Mouse (Mus musculus): ENCODE data around the gene Gm17334. TPM values are rescaled to one million over a fixed set of nuclear protein-coding genes. Genes with fewer than 3 reads are reported as not detected.

Gene Gm17334
- polyA plus RNA-seq, 1 experiment from 2014 or later, result not detected

- ATAC-seq (ENCODE audit: insufficient number of reproducible peaks, insufficient read depth, low FRiP score, low read depth), result no peak
- Histone ChIP-seq H3K27ac (replicated peaks in 1 of 2; ENCODE audit: control insufficient read depth in 1 of 2, insufficient read depth in 1 of 2, low read depth in 2 of 2, low read length in 2 of 2) (0 out of 4 replicates have a peak overlapping the region, but pooled peaks of 1 of the 2 experiments have one; percentile 19), H3K27me3 (ENCODE audit: control insufficient read depth, insufficient read depth, low read length) (no peaks in the 10 kb centered on the region), H3K4me1 (ENCODE audit: control insufficient read depth in 2 of 2, insufficient read depth in 2 of 2, low read length in 2 of 2) (no peaks in the 10 kb centered on the region), H3K9ac (ENCODE audit: low read length) (no peak overlapping the region), H3K36me3 (ENCODE audit: control insufficient read depth, insufficient read depth, low read length) (no peaks in the 10 kb centered on the region), H3K4me3 (ENCODE audit: control insufficient read depth in 1 of 2, insufficient read depth in 1 of 2, low read depth in 1 of 2, low read length in 2 of 2) (no peak overlapping the region), H3K9me3 (ENCODE audit: control insufficient read depth, low read length) (no peaks in the 10 kb centered on the region), H3K4me2 (ENCODE audit: low read length) (no peak overlapping the region)
- WGBS, result 46% methylated on average over 14 of the region's 14 CpGs
Observed at GRCm38 (mm10) chr11:53736771-53737572, 36.0 kb downstream of the Gm17334 start.

- Histone ChIP-seq H3K27ac (replicated peaks in 1 of 2; ENCODE audit: control insufficient read depth in 1 of 2, insufficient read depth in 1 of 2, low read depth in 2 of 2, low read length in 2 of 2) (no peak overlapping the region), H3K4me2 (ENCODE audit: low read length) (peak overlapping the region; percentile 52), H3K4me1 (ENCODE audit: control insufficient read depth in 2 of 2, insufficient read depth in 2 of 2, low read length in 2 of 2) (no peaks in the 10 kb centered on the region), H3K27me3 (ENCODE audit: control insufficient read depth, insufficient read depth, low read length) (no peaks in the 10 kb centered on the region), H3K9ac (ENCODE audit: low read length) (no peak overlapping the region), H3K4me3 (ENCODE audit: control insufficient read depth in 1 of 2, insufficient read depth in 1 of 2, low read depth in 1 of 2, low read length in 2 of 2) (no peak overlapping the region), H3K36me3 (ENCODE audit: control insufficient read depth, insufficient read depth, low read length) (no peaks in the 10 kb centered on the region), H3K9me3 (ENCODE audit: control insufficient read depth, low read length) (no peaks in the 10 kb centered on the region)
- ATAC-seq (ENCODE audit: insufficient number of reproducible peaks, insufficient read depth, low FRiP score, low read depth), result peak; percentile 56; the same call in 1 of the 2 replicates
- 25% methylated on average over 17 of the region's 17 CpGs for WGBS
Observed at GRCm38 (mm10) chr11:53735682-53736245, 37.2 kb downstream of the Gm17334 start.

- Histone ChIP-seq H3K27me3 (ENCODE audit: control insufficient read depth, insufficient read depth, low read length) (no peaks in the 10 kb centered on the region), H3K9me3 (ENCODE audit: control insufficient read depth, low read length) (no peaks in the 10 kb centered on the region), H3K4me1 (ENCODE audit: control insufficient read depth in 2 of 2, insufficient read depth in 2 of 2, low read length in 2 of 2) (no peaks in the 10 kb centered on the region), H3K4me3 (ENCODE audit: control insufficient read depth in 1 of 2, insufficient read depth in 1 of 2, low read depth in 1 of 2, low read length in 2 of 2) (no peak overlapping the region), H3K4me2 (ENCODE audit: low read length) (0 out of 2 replicates have a peak overlapping the region, but pooled peaks have one; percentile 52), H3K9ac (ENCODE audit: low read length) (no peak overlapping the region), H3K36me3 (ENCODE audit: control insufficient read depth, insufficient read depth, low read length) (no peaks in the 10 kb centered on the region), H3K27ac (replicated peaks in 1 of 2; ENCODE audit: control insufficient read depth in 1 of 2, insufficient read depth in 1 of 2, low read depth in 2 of 2, low read length in 2 of 2) (no peak overlapping the region)
- ATAC-seq (ENCODE audit: insufficient number of reproducible peaks, insufficient read depth, low FRiP score, low read depth), result no peak
- 65% methylated on average over 18 of the region's 18 CpGs for WGBS
Observed at GRCm38 (mm10) chr11:53734970-53735681, 37.9 kb downstream of the Gm17334 start.

GRCm38 (mm10) chr11:53734431-53734830 lies 38.6 kb downstream of the Gm17334 start:
- WGBS, result 74% methylated on average over 2 of the region's 2 CpGs
- H3K36me3 ChIP-seq (ENCODE audit: control insufficient read depth, insufficient read depth, low read length), result no peaks in the 10 kb centered on the region

GRCm38 (mm10) chr11:53733824-53734223 lies 39.2 kb downstream of the Gm17334 start:
- ATAC-seq (ENCODE audit: insufficient number of reproducible peaks, insufficient read depth, low FRiP score, low read depth), result no peak
- H3K36me3 ChIP-seq (ENCODE audit: control insufficient read depth, insufficient read depth, low read length), result no peaks in the 10 kb centered on the region
- no peaks in the 10 kb centered on the region for H3K9me3 ChIP-seq (ENCODE audit: control insufficient read depth, low read length)
- WGBS, result 85% methylated on average over 7 of the region's 7 CpGs
- no peak overlapping the region for H3K27ac ChIP-seq (replicated peaks in 1 of 2; ENCODE audit: control insufficient read depth in 1 of 2, insufficient read depth in 1 of 2, low read depth in 2 of 2, low read length in 2 of 2)
- H3K27me3 ChIP-seq (ENCODE audit: control insufficient read depth, insufficient read depth, low read length), result no peaks in the 10 kb centered on the region
- H3K4me2 ChIP-seq (ENCODE audit: low read length), result no peak overlapping the region
- H3K4me3 ChIP-seq (ENCODE audit: control insufficient read depth in 1 of 2, insufficient read depth in 1 of 2, low read depth in 1 of 2, low read length in 2 of 2), result no peak overlapping the region
- no peak overlapping the region for H3K9ac ChIP-seq (ENCODE audit: low read length)
- no peaks in the 10 kb centered on the region for H3K4me1 ChIP-seq (ENCODE audit: control insufficient read depth in 2 of 2, insufficient read depth in 2 of 2, low read length in 2 of 2)

More at GRCm38 (mm10) chr11:53734431-53734830, 38.6 kb downstream of the Gm17334 start:
- H3K9me3 ChIP-seq (ENCODE audit: control insufficient read depth, low read length), result no peaks in the 10 kb centered on the region
- H3K4me1 ChIP-seq (ENCODE audit: control insufficient read depth in 2 of 2, insufficient read depth in 2 of 2, low read length in 2 of 2), result no peaks in the 10 kb centered on the region
- H3K4me2 ChIP-seq (ENCODE audit: low read length), result no peak overlapping the region
- no peaks in the 10 kb centered on the region for H3K27me3 ChIP-seq (ENCODE audit: control insufficient read depth, insufficient read depth, low read length)
- no peak overlapping the region for H3K27ac ChIP-seq (replicated peaks in 1 of 2; ENCODE audit: control insufficient read depth in 1 of 2, insufficient read depth in 1 of 2, low read depth in 2 of 2, low read length in 2 of 2)
- H3K4me3 ChIP-seq (ENCODE audit: control insufficient read depth in 1 of 2, insufficient read depth in 1 of 2, low read depth in 1 of 2, low read length in 2 of 2), result no peak overlapping the region
- ATAC-seq (ENCODE audit: insufficient number of reproducible peaks, insufficient read depth, low FRiP score, low read depth), result no peak
- H3K9ac ChIP-seq (ENCODE audit: low read length), result no peak overlapping the region

GRCm38 (mm10) chr11:53732244-53732643 lies 40.7 kb downstream of the Gm17334 start:
- Histone ChIP-seq H3K9ac (ENCODE audit: low read length) (no peak overlapping the region), H3K9me3 (ENCODE audit: control insufficient read depth, low read length) (no peaks in the 10 kb centered on the region), H3K27me3 (ENCODE audit: control insufficient read depth, insufficient read depth, low read length) (no peaks in the 10 kb centered on the region), H3K27ac (replicated peaks in 1 of 2; ENCODE audit: control insufficient read depth in 1 of 2, insufficient read depth in 1 of 2, low read depth in 2 of 2, low read length in 2 of 2) (no peak overlapping the region), H3K36me3 (ENCODE audit: control insufficient read depth, insufficient read depth, low read length) (no peaks in the 10 kb centered on the region), H3K4me2 (ENCODE audit: low read length) (no peak overlapping the region), H3K4me1 (ENCODE audit: control insufficient read depth in 2 of 2, insufficient read depth in 2 of 2, low read length in 2 of 2) (no peaks in the 10 kb centered on the region), H3K4me3 (ENCODE audit: control insufficient read depth in 1 of 2, insufficient read depth in 1 of 2, low read depth in 1 of 2, low read length in 2 of 2) (no peak overlapping the region)
- ATAC-seq (ENCODE audit: insufficient number of reproducible peaks, insufficient read depth, low FRiP score, low read depth), result no peak
- 77% methylated on average over 8 of the region's 8 CpGs for WGBS

- H3K27ac ChIP-seq (replicated peaks in 1 of 2; ENCODE audit: control insufficient read depth in 1 of 2, insufficient read depth in 1 of 2, low read depth in 2 of 2, low read length in 2 of 2), result no peak overlapping the region
- no peaks in the 10 kb centered on the region for H3K4me1 ChIP-seq (ENCODE audit: control insufficient read depth in 2 of 2, insufficient read depth in 2 of 2, low read length in 2 of 2)
- H3K9ac ChIP-seq (ENCODE audit: low read length), result no peak overlapping the region
- 89% methylated on average over 7 of the region's 7 CpGs for WGBS
- ATAC-seq (ENCODE audit: insufficient number of reproducible peaks, insufficient read depth, low FRiP score, low read depth), result no peak
- H3K36me3 ChIP-seq (ENCODE audit: control insufficient read depth, insufficient read depth, low read length), result no peaks in the 10 kb centered on the region
- H3K4me3 ChIP-seq (ENCODE audit: control insufficient read depth in 1 of 2, insufficient read depth in 1 of 2, low read depth in 1 of 2, low read length in 2 of 2), result no peak overlapping the region
- no peak overlapping the region for H3K4me2 ChIP-seq (ENCODE audit: low read length)
- H3K9me3 ChIP-seq (ENCODE audit: control insufficient read depth, low read length), result no peaks in the 10 kb centered on the region
- H3K27me3 ChIP-seq (ENCODE audit: control insufficient read depth, insufficient read depth, low read length), result no peaks in the 10 kb centered on the region
Observed at GRCm38 (mm10) chr11:53731457-53731856, 41.5 kb downstream of the Gm17334 start.
